Mouse (Mus musculus): ENCODE results near the gene Klhl15.

GRCm38 (mm10) chrX:94185156-94185555 is 49.2 kb upstream of the Klhl15 start:
- TF ChIP-seq CTCF (IDR thresholded peaks at IDR 0.05; ENCODE audit: borderline replicate concordance, control insufficient read depth, extremely low read depth, insufficient read depth, low read length, poor library complexity) (no peak), POLR2A (IDR thresholded peaks at IDR 0.05; ENCODE audit: control insufficient read depth, extremely low read depth, insufficient read depth, low read length, poor library complexity) (no peak)

Measured in thymus, adult 2 months (tissue).